Mouse (Mus musculus) MEL-GATA-1-ER (cell line): Measurements from ENCODE around the gene Gm42906.

ENCODE experiments used
- DNase-seq: peaks from one replicate; pipeline ENCODE4 v3.0.0-alpha.2; 2012; ENCODE audit warnings: low read depth; ENCODE audit errors: extremely low read depth

Gm42906 gene

GRCm38 (mm10) chr5:151111080-151111871, 316.7 kb downstream of the Gm42906 start:
- DNase-seq, result no peak

GRCm38 (mm10) chr5:151110461-151110908, 317.5 kb downstream of the Gm42906 start:
- no peak for DNase-seq

GRCm38 (mm10) chr5:151109822-151110221, 318.1 kb downstream of the Gm42906 start:
- no peak for DNase-seq

GRCm38 (mm10) chr5:151108955-151109354, 319.0 kb downstream of the Gm42906 start:
- DNase-seq, result no peak

- no peak for DNase-seq
These were observed 319.6 kb downstream of the Gm42906 start for GRCm38 (mm10) chr5:151108291-151108897.

- no peak for DNase-seq
These were observed 321.1 kb downstream of the Gm42906 start for GRCm38 (mm10) chr5:151106841-151107240.

GRCm38 (mm10) chr5:151105054-151105971, 322.6 kb downstream of the Gm42906 start:
- no peak for DNase-seq

- DNase-seq, result no peak
These were observed 323.5 kb downstream of the Gm42906 start for GRCm38 (mm10) chr5:151104354-151105053.

GRCm38 (mm10) chr5:151103284-151103683, 324.7 kb downstream of the Gm42906 start:
- no peak for DNase-seq

- DNase-seq, result no peak
These were observed 325.7 kb downstream of the Gm42906 start for GRCm38 (mm10) chr5:151102262-151102661.

GRCm38 (mm10) chr5:151096012-151096411, 332.0 kb downstream of the Gm42906 start:
- no peak for DNase-seq

GRCm38 (mm10) chr5:151092886-151093665, 334.9 kb downstream of the Gm42906 start:
- DNase-seq, result no peak

GRCm38 (mm10) chr5:151090996-151091395, 337.0 kb downstream of the Gm42906 start:
- DNase-seq, result no peak

GRCm38 (mm10) chr5:151089201-151089600, 338.8 kb downstream of the Gm42906 start:
- no peak for DNase-seq

GRCm38 (mm10) chr5:151086425-151087202, 341.3 kb downstream of the Gm42906 start:
- DNase-seq, result no peak

- DNase-seq, result no peak
These were observed 342.2 kb downstream of the Gm42906 start for GRCm38 (mm10) chr5:151085749-151086148.

GRCm38 (mm10) chr5:151080276-151080675, 347.7 kb downstream of the Gm42906 start:
- DNase-seq, result no peak

- DNase-seq, result no peak
These were observed 350.0 kb downstream of the Gm42906 start for GRCm38 (mm10) chr5:151077953-151078352.

- no peak for DNase-seq
These were observed 351.0 kb downstream of the Gm42906 start for GRCm38 (mm10) chr5:151076917-151077316.
